Mouse (Mus musculus) liver, embryonic 11.5 days (tissue): ENCODE measurements at regions not wholly inside any gene's neighbourhood (a gene's known extent, or its start where the extent isn't known, plus 50 kb on each side); places are given as distances from the start of the nearest gene placed in this dataset.

Experiments used
- ATAC-seq: fragments of 200-750 bp; cut with Nextera tagmentation; replicated peaks from 2 replicates; pipeline ENCODE4 v1.8.0; 2017; ENCODE audit warnings: moderate number of reproducible peaks, mild to moderate bottlenecking, moderate TSS enrichment, moderate library complexity; ENCODE audit not compliant: low FRiP score
- DNase-seq: peaks from one replicate; pipeline ENCODE4 v3.0.0-alpha.2; 2017; ENCODE audit warnings: low spot score
- H3K27ac ChIP-seq: fragments of 300-500 bp; sonication (generic); 2 replicates; pipeline ENCODE4 v1.5.1; 2014; ENCODE audit warnings: mild to moderate bottlenecking, low read depth, low read length, control low read depth
- H3K27me3 ChIP-seq: fragments of 300-500 bp; sonication (generic); replicated peaks from 2 replicates; pipeline ENCODE4 v1.6.1; 2014; ENCODE audit warnings: low read length, mixed read lengths; ENCODE audit not compliant: control insufficient read depth, insufficient read depth
- H3K36me3 ChIP-seq: fragments of 300-500 bp; sonication (generic); 2 replicates; pipeline ENCODE4 v1.6.1; 2014; ENCODE audit warnings: mild to moderate bottlenecking, low read length, moderate library complexity, mixed read lengths; ENCODE audit not compliant: control insufficient read depth, insufficient read depth
- H3K4me1 ChIP-seq: fragments of 300-500 bp; sonication (generic); replicated peaks from 2 replicates; pipeline ENCODE4 v1.6.1; 2014; ENCODE audit warnings: low read length, mixed read lengths; ENCODE audit not compliant: control insufficient read depth, insufficient read depth
- H3K4me2 ChIP-seq: fragments of 300-500 bp; sonication (generic); 2 replicates; pipeline ENCODE4 v1.6.1; 2014; ENCODE audit warnings: mild to moderate bottlenecking, control low read depth, moderate library complexity
- H3K4me3 ChIP-seq: fragments of 300-500 bp; sonication (generic); 2 replicates; pipeline ENCODE4 v1.5.1; 2014; ENCODE audit warnings: low read depth, low read length, control low read depth
- H3K9ac ChIP-seq: fragments of 300-500 bp; sonication (generic); 2 replicates; pipeline ENCODE4 v1.6.1; 2014; ENCODE audit warnings: low read depth, low read length, control low read depth
- H3K9me3 ChIP-seq: fragments of 300-500 bp; sonication (generic); 2 replicates; pipeline ENCODE4 v1.6.1; 2016; ENCODE audit warnings: low read length, inconsistent platforms, mixed read lengths; ENCODE audit not compliant: control insufficient read depth
- whole genome bisulfite sequencing: fragments of 180-500 bp; shearing (Covaris S2); extraction: QIAGEN DNeasy Blood & Tissue Kit; methylation state at CpG from one replicate; pipeline ENCODE4 v1.1.7; 2014; 5-methylcytosine and 5-hydroxymethylcytosine counted together

GRCm38 (mm10) chr9:101501706-101502465 lies 250.3 kb upstream of the Ppp2r3a start:
- Histone ChIP-seq H3K9me3 (no peaks in the 10 kb centered on the region), H3K9ac (no peak overlapping the region), H3K4me3 (no peak overlapping the region), H3K36me3 (no peaks in the 10 kb centered on the region), H3K27me3 (no peaks in the 10 kb centered on the region), H3K4me2 (no peak overlapping the region), H3K27ac (no peak overlapping the region), H3K4me1 (no peaks in the 10 kb centered on the region)
- DNase-seq (no peak), ATAC-seq (peak; percentile 51; the same call in 1 of the 2 replicates)
- WGBS: 46% methylated on average over 16 of the region's 16 CpGs

- ATAC-seq (no peak), DNase-seq (no peak)
- Histone ChIP-seq H3K4me1 (no peaks in the 10 kb centered on the region; the same call in 1 of the 2 replicates), H3K36me3 (no peaks in the 10 kb centered on the region), H3K4me2 (no peak overlapping the region), H3K27ac (no peak overlapping the region), H3K9me3 (no peaks in the 10 kb centered on the region), H3K9ac (no peak overlapping the region), H3K27me3 (no peaks in the 10 kb centered on the region), H3K4me3 (no peak overlapping the region)
- WGBS: 72% methylated on average over 3 of the region's 3 CpGs
These were observed 249.4 kb upstream of the Ppp2r3a start for GRCm38 (mm10) chr9:101501036-101501435.

- H3K27ac ChIP-seq: no peak overlapping the region
- H3K4me1 ChIP-seq: no peaks in the 10 kb centered on the region; the same call in 1 of the 2 replicates
- no peaks in the 10 kb centered on the region for H3K27me3 ChIP-seq
- H3K4me3 ChIP-seq: no peak overlapping the region
- ATAC-seq (no peak), DNase-seq (no peak)
- no peaks in the 10 kb centered on the region for H3K9me3 ChIP-seq
- WGBS: 82% methylated on average over 5 of the region's 5 CpGs
- H3K9ac ChIP-seq: no peak overlapping the region
- H3K36me3 ChIP-seq: no peaks in the 10 kb centered on the region
- H3K4me2 ChIP-seq: no peak overlapping the region
These were observed 247.1 kb upstream of the Ppp2r3a start for GRCm38 (mm10) chr9:101498721-101499120.

- no peak overlapping the region for H3K9ac ChIP-seq
- H3K27me3 ChIP-seq: no peaks in the 10 kb centered on the region
- DNase-seq (no peak), ATAC-seq (no peak)
- no peaks in the 10 kb centered on the region for H3K9me3 ChIP-seq
- H3K36me3 ChIP-seq: no peaks in the 10 kb centered on the region
- H3K4me1 ChIP-seq: no peaks in the 10 kb centered on the region; the same call in 1 of the 2 replicates
- no peak overlapping the region for H3K27ac ChIP-seq
- 79% methylated on average over 6 of the region's 6 CpGs for WGBS
- no peak overlapping the region for H3K4me2 ChIP-seq
- H3K4me3 ChIP-seq: no peak overlapping the region
These were observed 244.2 kb upstream of the Ppp2r3a start for GRCm38 (mm10) chr9:101495768-101496167.

DNA sequence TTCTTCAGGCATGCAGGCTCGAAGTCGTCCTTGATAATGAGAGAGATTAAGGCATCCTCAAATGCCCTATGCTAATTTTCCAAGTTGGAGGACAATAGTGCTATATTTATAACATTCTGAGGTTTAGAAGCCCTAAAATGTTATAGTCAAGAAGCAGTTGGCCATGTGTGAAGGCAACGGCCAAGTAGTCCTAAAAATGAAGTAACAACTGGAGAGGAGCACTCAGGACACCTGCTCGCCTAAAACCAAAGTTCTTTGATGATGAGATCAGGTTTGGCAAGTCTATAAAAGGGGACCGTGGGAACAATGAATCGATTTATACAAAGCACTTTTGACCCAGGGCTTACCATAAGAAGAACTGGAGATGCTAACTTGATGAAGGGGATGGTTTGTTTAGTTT lies 237.4 kb upstream of the Ppp2r3a start:
- Histone ChIP-seq H3K36me3 (no peaks in the 10 kb centered on the region), H3K4me1 (no peaks in the 10 kb centered on the region), H3K27ac (no peak overlapping the region), H3K9me3 (no peaks in the 10 kb centered on the region), H3K4me2 (no peak overlapping the region), H3K9ac (no peak overlapping the region), H3K27me3 (no peaks in the 10 kb centered on the region), H3K4me3 (no peak overlapping the region)
- ATAC-seq (no peak), DNase-seq (no peak)
- WGBS: 81% methylated on average over 6 of the region's 6 CpGs

- Histone ChIP-seq H3K4me2 (no peak overlapping the region), H3K9ac (no peak overlapping the region), H3K4me1 (no peaks in the 10 kb centered on the region), H3K4me3 (no peak overlapping the region), H3K36me3 (no peaks in the 10 kb centered on the region), H3K9me3 (no peaks in the 10 kb centered on the region), H3K27ac (no peak overlapping the region), H3K27me3 (no peaks in the 10 kb centered on the region)
- DNase-seq: no peak
- no peak for ATAC-seq
- WGBS: 61% methylated on average over 3 of the region's 3 CpGs
These were observed 224.6 kb upstream of the Ppp2r3a start for GRCm38 (mm10) chr9:101476223-101476622.

- Histone ChIP-seq H3K4me1 (no peaks in the 10 kb centered on the region), H3K27ac (no peak overlapping the region), H3K27me3 (no peaks in the 10 kb centered on the region), H3K4me3 (no peak overlapping the region), H3K4me2 (no peak overlapping the region), H3K9me3 (no peaks in the 10 kb centered on the region), H3K36me3 (no peaks in the 10 kb centered on the region), H3K9ac (no peak overlapping the region)
- DNase-seq: no peak
- 65% methylated on average over 4 of the region's 4 CpGs for WGBS
- no peak for ATAC-seq
These were observed 221.5 kb upstream of the Ppp2r3a start for GRCm38 (mm10) chr9:101473074-101473461.

DNA sequence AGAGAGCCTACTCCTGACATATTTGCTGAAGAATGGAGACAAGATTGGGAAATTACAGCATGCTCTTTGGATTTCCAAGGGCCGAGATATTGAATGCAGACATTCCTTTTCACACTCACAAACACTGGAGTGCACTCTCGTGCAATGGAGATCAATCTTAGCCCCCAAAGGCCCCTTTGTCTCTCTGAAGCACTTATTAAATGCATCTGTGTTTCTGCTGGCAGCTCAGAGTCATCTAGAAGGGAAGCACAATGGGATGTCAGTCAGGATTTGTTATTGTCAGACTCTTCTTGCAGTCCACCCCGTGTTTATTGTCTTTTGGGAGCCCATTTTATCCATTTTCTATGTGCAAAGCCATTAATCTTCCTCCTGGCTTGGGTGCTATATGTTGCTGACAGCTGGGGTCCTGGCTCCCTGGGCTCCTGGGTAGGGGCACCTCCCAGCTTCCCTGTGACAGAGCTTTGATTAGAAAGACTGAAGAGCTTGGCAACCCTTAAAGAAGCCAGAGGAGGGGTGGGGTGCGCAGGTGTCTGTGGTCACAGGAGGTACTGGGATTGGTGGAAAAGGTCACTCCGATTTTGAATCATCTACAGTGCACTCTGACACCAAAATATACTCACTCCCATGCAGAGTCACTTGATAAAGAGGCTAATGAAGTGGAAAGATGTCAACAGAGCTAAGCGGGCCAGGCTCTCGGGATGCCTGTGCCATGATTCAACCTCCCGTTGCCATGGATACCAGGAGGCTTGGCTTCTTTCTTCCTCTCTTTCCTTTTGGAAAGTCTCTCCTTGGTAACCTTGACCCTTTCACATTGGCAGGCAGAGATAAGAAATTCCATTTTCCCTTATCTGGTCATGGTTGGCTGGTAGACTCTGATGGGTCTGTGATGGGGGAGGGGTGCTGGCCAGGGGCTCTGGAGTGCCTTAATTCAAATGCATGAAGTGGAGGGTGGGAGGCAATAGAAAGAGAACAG lies 220.8 kb upstream of the Ppp2r3a start:
- WGBS: 45% methylated on average over 8 of the region's 8 CpGs
- Histone ChIP-seq H3K4me3 (no peak overlapping the region), H3K27me3 (no peaks in the 10 kb centered on the region), H3K36me3 (no peaks in the 10 kb centered on the region), H3K4me2 (no peak overlapping the region), H3K9me3 (no peaks in the 10 kb centered on the region), H3K9ac (no peak overlapping the region), H3K27ac (no peak overlapping the region), H3K4me1 (no peaks in the 10 kb centered on the region)
- ATAC-seq (no peak), DNase-seq (no peak)
